Mouse (Mus musculus): Measurements from ENCODE around the gene Agrn.

- TF ChIP-seq CTCF (IDR thresholded peaks at IDR 0.05) (no peak), EP300 (IDR thresholded peaks at IDR 0.05) (no peak)
These were observed 19.9 kb upstream of the Agrn start for GRCm38 (mm10) chr4:156217022-156217669.
